Mouse (Mus musculus): ENCODE measurements around the gene Piezo1. TPM values are rescaled to one million over a fixed set of nuclear protein-coding genes. Genes with fewer than 3 reads are reported as not detected.

The Piezo1 gene
- 70.0 and 95.6 TPM in 2 replicates for polyA plus RNA-seq (2012; rRNA removed)

GRCm38 (mm10) chr8:122551265-122552051 lies at the start of gene Piezo1:
Piezo1 (minus strand) TSS chr8:122551329.

GRCm38 (mm10) chr8:122576648-122577022 lies 25.5 kb upstream of the Piezo1 start, which contains the start of gene Aprt:
Aprt (minus strand) TSS chr8:122576909.

GRCm38 (mm10) chr8:122567361-122568108 lies 16.4 kb upstream of the Piezo1 start, which contains the start of gene Cdt1:
Cdt1 (plus strand) TSS chr8:122568015.

GRCm38 (mm10) chr8:122475580-122476320 lies 75.4 kb downstream of the Piezo1 start, which contains the start of the genes Rnf166 and Ctu2:
Rnf166 (minus strand) TSS chr8:122476064.
Ctu2 (plus strand) TSS chr8:122476143.

GRCm38 (mm10) chr8:122460524-122461472 lies 90.3 kb downstream of the Piezo1 start, which contains the start of gene Snai3:
Snai3 (minus strand) TSS chr8:122460733.

GRCm38 (mm10) chr8:122443262-122444006 lies 107.7 kb downstream of the Piezo1 start, which contains the start of gene Mvd:
Mvd (minus strand) TSS chr8:122443422.

GRCm38 (mm10) chr8:122432443-122433268 lies 118.5 kb downstream of the Piezo1 start, which contains the start of gene Cyba:
Cyba (minus strand) TSS chr8:122432930.

Other genes starting within 250 kb of the Piezo1 start
- gene Trhr2, start 190.6 kb downstream of the Piezo1 start, polyA plus RNA-seq (2012; rRNA removed) = not detected in 2 replicates
- gene Zc3h18, start 174.7 kb downstream of the Piezo1 start, polyA plus RNA-seq (2012; rRNA removed) = 33.2 and 40.0 TPM in 2 replicates
- gene Il17c, start 129.3 kb downstream of the Piezo1 start, polyA plus RNA-seq (2012; rRNA removed) = 0.17 and 1.0 TPM in 2 replicates
- gene Cyba, start 118.4 kb downstream of the Piezo1 start, polyA plus RNA-seq (2012; rRNA removed) = 329 and 330 TPM in 2 replicates
- 59.0 and 70.3 TPM in 2 replicates for gene Mvd, start 107.9 kb downstream of the Piezo1 start, polyA plus RNA-seq (2012; rRNA removed)
- 1.2 and 2.7 TPM in 2 replicates for gene Snai3, start 90.6 kb downstream of the Piezo1 start, polyA plus RNA-seq (2012; rRNA removed)
- gene Rnf166, start 75.3 kb downstream of the Piezo1 start, polyA plus RNA-seq (2012; rRNA removed) = 68.6 and 71.3 TPM in 2 replicates
- 27.5 and 28.8 TPM in 2 replicates for gene Ctu2, start 75.2 kb downstream of the Piezo1 start, polyA plus RNA-seq (2012; rRNA removed)
- gene Cdt1, start 16.7 kb upstream of the Piezo1 start, polyA plus RNA-seq (2012; rRNA removed) = 29.3 and 35.4 TPM in 2 replicates
- gene Aprt, start 25.6 kb upstream of the Piezo1 start, polyA plus RNA-seq (2012; rRNA removed) = 277 TPM in 2 replicates
- gene Galns, start 60.1 kb upstream of the Piezo1 start, polyA plus RNA-seq (2012; rRNA removed) = 23.6 and 24.8 TPM in 2 replicates
- gene Trappc2l, start 60.3 kb upstream of the Piezo1 start, polyA plus RNA-seq (2012; rRNA removed) = 169 and 220 TPM in 2 replicates
- not detected in 2 replicates for gene Pabpn1l, start 71.4 kb upstream of the Piezo1 start, polyA plus RNA-seq (2012; rRNA removed)
- gene Cbfa2t3, start 147.8 kb upstream of the Piezo1 start, polyA plus RNA-seq (2012; rRNA removed) = 18.5 and 33.0 TPM in 2 replicates
- gene Acsf3, start 224.2 kb upstream of the Piezo1 start, polyA plus RNA-seq (2012; rRNA removed) = 29.1 and 33.3 TPM in 2 replicates

All from colon, adult 2 months (tissue).